Mouse (Mus musculus) bone marrow macrophage, adult 2 months (primary cell): ENCODE data around the gene Btg2.

ENCODE experiments used
- CTCF ChIP-seq: IDR thresholded peaks from 2 replicates; pipeline ENCODE4 v1.5.1; 2012; ENCODE audit warnings: low read depth, mild to moderate bottlenecking, low read length, moderate library complexity
- POLR2A ChIP-seq: IDR thresholded peaks from 2 replicates; pipeline ENCODE4 v1.6.1; 2012; ENCODE audit warnings: mild to moderate bottlenecking, low read depth, low read length, borderline replicate concordance

- TF ChIP-seq POLR2A (no peak), CTCF (peak; percentile 52)
These were observed 25.7 kb downstream of the Btg2 start for GRCm38 (mm10) chr1:134053207-134053606.
